Mouse (Mus musculus): ENCODE data around the gene Nrxn2.

Nrxn2 gene

DNA sequence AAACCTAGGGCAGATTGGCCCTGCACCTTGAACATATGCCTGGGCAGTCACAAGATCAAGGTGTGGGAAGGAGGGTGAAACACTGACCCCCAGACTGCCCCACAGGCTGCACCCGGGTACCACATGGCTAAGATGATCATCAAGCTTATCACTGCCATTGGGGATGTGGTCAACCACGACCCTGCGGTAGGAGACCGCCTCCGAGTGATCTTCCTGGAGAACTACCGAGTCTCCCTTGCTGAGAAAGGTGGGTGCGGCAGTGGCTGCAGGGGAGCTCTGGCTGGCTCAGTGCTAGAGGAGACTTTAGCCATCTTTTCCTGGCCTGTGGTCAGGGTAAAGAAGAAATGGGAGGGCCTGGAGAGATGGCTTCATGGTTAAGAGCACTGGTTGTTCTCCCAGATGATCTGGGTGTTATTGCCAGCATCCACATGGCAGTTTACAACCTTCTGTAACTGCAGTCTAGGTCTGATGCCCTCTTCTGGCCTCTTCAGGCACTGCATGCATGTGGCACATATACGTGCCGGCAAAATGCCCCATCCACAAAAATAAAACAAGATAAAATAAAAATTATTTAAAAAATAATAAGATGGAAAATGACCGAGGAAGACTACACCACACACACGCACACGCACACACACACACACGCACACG is 25.7 kb upstream of the Nrxn2 start:
- peak in 1 of 2 experiments; percentile 36 for DNase-seq

DNA sequence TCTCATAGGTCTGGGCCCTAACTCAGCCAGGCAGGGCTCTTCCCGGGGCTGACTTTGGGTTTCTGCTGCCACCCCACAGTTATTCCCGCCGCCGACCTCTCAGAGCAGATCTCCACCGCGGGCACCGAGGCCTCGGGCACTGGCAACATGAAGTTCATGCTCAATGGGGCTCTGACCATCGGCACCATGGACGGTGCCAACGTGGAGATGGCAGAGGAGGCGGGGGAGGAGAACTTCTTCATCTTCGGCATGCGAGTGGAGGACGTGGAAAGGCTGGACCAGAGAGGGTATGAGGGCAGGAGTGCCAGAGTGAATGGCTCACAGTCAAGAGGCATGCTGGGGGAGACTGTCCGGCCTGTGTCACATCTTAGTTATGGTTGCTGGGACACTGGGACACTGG is 24.9 kb upstream of the Nrxn2 start:
- peak in 1 of 2 experiments; percentile 28 for DNase-seq

DNA sequence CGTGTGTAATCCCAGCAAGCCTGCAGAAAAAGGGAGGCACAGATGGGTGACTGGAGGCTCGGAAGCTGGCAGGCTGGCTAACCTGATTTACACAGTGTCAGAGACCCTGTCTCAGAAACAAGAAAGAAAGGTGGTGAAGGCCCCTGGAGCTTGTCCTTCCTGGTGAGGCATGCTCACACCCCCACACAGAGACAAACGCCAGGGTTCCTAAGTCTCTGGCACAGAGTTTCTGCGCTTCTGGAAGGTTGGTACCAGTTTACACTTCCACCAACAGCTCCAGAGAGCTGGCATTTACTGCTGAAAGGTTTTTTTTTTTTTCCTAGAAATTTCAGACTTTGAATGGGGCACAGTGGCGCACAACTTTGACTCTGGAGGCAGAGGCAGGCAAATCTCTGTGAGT is 22.3 kb upstream of the Nrxn2 start:
- no peak for DNase-seq

DNA sequence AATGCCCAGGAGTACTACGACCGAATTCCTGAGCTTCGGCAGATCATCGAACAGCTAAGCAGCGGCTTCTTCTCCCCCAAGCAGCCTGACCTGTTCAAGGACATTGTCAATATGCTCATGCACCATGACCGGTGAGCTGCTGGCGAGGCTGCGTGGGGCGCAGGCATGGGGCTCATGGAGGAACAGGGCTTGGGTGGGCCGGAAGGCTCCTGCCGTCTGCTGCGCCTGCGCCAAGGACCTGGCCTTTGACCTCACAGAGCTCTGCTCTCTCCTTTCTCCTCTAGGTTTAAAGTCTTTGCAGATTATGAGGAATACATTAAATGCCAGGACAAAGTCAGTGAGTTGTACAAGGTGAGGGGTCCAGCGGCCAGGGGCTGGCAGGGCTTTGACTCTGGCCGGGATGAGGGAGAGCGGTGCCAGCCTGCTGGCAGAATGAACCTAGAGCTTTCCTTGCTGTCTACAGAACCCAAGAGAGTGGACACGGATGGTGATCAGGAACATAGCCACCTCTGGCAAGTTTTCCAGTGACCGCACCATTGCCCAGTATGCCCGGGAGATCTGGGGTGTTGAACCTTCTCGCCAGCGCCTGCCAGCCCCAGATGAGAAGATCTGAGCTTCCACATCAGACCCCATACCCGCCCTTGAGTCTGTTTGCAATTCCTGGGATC is 20.8 kb upstream of the Nrxn2 start:
- peak; percentile 36 to 53 for DNase-seq

GRCm38 (mm10) chr19:6398447-6399284 is 19.9 kb upstream of the Nrxn2 start:
- peak; percentile 79 to 89 for DNase-seq

DNA sequence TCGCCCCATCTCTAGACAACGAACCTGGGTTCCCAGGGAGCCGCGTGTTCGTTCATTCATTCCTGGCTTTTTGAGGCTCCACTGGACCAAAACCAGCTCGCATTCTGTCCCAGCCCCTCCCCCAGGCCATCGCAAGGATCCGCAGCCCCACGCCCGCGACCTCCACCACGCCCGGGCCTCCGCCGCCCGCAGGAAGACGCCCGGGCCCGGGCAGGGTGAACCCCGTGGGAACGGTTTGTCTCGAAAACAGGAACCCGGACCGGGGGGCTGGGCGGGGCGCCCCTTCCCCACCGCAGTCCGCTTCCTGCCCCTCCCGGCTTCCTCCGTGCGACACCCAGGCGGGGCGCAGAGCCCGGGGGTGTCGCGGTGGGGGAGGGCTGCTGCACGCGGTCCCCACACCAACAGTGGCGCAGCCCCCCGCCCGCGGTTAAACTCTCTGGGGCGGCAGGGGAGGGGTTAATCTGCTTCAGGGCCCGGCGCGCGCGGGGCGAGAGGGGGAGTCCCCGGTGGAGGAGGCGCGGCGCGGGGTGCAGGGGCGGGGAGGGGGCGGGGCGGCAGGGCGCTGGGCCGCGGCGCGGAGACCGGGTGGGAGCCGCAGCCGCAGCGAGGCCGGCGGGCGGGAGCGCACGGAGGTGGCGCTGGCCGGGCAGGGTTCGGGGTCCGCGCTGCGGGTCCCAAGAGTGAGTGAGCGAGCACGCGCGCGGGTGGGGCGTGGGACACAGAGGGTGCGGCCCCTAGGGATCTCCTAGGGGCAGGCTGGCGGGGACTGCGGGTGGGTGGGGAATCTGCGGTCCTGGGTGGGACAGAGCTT is 19.0 kb upstream of the Nrxn2 start, which contains the start of gene Rasgrp2:
Gene Rasgrp2, plus strand, starts transcription at position 56 of the 811 bp plus-strand sequence.
- DNase-seq = peak; percentile 59 to 90

DNA sequence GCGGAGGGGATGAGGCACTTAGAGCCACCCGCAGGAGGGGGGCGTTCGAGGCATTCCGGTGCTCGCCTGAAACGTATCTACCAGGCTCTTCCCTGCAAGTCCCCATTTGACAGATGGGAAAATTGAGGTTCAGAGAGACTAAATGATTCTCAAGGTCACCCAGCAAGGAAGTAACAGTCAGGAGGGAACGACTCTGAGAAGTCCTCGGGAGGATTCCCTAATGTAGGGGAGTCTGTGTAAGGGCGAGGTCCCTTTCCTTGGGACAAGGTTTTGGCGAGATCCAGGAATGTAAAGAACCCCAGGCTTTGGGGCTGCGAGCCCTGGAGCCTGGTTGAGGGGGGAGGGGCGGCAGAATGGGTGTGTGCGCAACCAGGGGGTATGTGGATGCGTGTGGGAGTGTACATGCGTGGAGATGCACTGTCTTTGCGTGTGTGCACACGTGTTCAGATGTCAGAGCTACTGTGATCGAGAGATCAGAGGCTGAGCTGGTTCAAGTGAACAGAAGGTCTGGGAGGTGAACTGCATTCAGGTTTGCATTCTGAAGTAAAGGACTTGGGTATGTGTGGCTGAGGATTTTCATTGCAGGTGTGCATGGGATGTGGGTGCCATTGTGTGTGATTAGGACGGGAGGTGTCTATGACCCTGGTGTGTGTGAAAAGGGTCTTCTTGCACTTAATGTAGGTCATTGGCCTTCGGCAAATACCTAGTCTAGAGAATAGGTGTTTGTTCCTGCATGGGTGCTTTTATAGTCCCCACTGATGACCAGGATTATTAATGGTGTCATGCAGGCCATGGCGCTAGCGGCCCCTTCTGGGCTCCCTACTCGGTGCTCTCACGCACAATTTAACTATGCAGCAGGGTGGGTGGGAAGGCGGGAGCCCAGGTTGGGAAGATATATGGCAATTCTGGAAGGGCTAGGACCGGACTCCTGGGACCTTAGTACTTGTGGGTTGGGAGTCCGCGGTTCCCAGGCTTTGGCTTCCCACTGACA is 18.1 kb upstream of the Nrxn2 start:
- peak; percentile 21 to 53 for DNase-seq

- peak; percentile 84 to 86 for DNase-seq
These were observed 17.3 kb upstream of the Nrxn2 start for GRCm38 (mm10) chr19:6401131-6401815.

- peak; percentile 67 to 79 for DNase-seq
These were observed 16.6 kb upstream of the Nrxn2 start for GRCm38 (mm10) chr19:6401951-6402350.

DNA sequence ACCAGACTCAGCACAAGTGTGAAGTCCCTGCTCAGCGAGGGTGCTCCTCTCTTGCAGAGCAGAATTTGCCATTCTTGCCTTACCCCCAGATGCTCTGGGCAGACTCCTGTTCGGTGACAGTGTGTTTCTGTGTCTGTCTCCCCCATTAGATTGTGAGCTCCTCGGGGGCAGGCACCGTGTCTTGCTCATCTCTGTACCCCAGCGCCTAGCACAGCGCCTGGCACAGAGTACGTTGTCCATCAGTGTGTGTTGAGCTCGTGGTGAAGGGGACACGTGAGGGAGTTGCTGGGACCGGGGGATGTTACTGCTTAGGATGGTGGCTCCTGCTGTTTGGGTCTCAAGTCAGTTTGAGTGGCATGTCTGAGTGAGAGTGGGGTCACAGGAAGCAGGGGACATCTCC is 14.7 kb upstream of the Nrxn2 start:
- no peak for DNase-seq

DNA sequence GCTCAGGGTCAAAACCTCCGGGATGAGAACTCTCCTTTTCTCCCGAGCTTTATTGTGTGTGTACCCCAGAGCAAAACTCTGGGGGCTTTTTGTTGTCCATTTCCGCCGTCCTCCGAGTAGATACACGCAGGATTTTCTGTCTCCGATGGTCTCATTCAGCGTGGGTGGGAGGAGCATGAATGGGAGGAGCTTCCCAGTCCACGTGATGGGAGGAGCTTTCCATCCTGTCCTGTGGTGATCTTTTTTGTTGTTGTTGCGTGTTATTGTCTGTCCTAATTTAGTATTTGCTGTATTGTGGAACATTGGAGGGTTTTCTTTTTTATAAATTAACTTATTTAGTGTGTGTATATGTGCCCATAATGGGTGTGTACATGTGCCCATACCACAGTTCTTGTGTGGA is 13.1 kb upstream of the Nrxn2 start:
- DNase-seq = no peak

GRCm38 (mm10) chr19:6407109-6407508 is 11.4 kb upstream of the Nrxn2 start:
- DNase-seq = no peak

GRCm38 (mm10) chr19:6407816-6408510 is 10.6 kb upstream of the Nrxn2 start:
- no peak for DNase-seq

DNA sequence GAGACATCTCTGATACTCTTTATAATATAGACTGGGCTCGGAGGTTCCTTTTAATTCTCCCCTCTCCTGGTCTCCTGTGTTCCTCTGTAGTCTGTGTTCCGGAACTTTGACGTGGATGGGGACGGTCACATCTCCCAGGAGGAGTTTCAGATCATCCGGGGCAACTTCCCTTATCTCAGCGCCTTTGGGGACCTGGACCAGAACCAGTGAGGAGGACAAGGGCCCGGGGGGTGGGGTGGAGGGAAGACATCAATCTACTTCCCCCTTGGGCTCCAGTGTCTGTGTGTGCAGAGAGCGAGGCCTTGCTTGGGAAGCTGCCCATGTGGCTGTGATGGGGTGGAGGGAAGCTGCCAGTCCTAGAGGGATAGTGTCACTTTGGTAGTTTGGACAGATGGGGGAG is 9.8 kb upstream of the Nrxn2 start:
- peak; percentile 26 to 56 for DNase-seq

DNA sequence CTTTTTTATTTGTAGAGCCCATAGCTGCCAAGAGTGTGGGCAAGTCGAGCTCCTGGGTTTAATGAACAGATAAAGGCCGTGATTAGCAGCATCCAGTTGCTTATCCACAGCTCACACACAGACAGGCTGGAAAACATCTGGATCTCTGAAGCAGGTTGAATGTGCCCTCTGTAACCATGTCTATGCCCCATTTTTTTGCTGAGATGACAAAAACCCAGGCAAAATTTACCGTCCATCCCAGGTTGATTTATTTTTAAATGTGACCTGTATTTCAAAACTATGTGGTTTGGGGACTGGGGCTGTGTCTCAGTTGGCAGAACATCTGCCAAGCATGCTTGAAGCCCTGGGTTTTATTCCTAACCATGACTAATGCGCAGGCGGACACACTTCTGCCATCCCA is 9.4 kb upstream of the Nrxn2 start:
- no peak for DNase-seq

GRCm38 (mm10) chr19:6409936-6410335 is 8.6 kb upstream of the Nrxn2 start:
- no peak for DNase-seq

DNA sequence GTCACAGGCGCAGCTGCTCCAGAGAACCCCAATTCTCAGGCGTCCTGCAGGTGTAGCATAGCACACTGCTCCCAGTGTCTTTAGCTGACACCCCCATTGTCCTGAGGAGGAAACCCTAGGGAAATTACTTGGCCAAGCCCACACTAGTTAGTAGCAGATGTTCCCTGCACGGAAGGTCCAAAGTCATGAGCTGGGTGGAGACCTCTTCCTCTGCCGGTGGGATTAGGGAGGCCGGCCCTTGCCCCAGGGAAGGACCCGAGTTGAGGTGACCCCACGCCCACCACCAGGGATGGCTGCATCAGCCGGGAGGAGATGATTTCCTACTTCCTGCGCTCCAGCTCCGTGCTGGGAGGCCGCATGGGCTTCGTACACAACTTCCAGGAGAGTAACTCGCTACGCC is 5.7 kb upstream of the Nrxn2 start:
- DNase-seq = no peak

- DNase-seq = peak; percentile 41 to 74
These were observed 3.1 kb upstream of the Nrxn2 start for GRCm38 (mm10) chr19:6415454-6415853.

DNA sequence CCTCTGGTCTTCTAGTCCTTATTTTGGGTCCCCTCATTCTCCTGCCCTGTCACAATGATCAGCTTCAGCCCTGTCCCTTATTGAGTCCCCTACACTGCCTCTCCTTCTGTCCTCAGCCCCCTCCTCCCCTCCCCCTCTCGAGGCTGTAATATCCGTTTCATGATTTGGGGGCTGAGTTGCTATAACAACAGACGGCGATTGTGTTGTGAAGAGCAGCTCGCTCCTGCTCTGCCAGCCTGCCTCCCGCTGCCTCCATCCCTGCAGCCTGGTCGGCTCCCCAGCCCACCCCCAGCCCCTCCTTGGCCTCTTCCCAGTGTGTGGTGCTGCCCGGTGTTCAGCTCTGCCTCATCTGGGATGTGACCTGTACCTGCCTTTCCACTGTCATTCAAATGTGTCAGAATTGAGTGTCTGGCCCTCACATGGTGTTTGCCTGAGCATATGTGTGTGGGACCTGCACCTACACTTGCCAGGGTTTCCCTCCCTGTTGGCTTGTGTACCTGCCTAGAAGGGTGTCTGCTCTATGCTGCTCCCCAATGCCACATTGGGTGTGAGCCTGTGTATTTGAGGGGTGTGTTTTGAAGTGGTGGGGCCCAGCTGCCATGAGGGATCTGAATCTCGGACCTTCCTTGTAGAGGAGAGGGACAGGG is 2.3 kb upstream of the Nrxn2 start:
- DNase-seq = peak in 1 of 2 experiments; percentile 26
